Mouse (Mus musculus): Measurements from ENCODE around the gene Cphx3.
"Not testable (repeated sequence)": the region's sequence is repeated elsewhere in the genome, so short reads cannot be mapped to it uniquely, and the experiment has no call there.

DNA sequence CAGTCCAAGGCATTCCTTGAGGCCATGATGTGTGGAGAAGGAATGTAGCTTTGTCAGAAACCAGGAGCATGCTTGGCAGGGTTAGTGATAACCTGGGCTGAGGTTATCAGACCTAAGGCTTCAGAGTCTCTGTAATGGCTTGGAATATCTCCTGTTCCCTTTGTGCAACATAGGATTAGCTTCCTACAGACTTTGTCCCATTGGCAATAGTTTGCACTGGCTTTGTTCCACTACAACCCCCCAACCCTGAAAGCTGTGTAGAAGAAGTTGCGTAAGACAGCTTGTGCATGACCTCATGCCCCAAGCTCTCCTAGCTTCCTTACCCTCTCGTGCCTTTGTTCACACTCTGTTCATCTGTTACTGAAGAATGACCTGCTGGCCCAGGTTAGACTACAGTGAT lies 155.1 kb downstream of the Cphx3 start:
- TF ChIP-seq FLI1 (IDR thresholded peaks at IDR 0.05; ENCODE audit: low read length); GATA1 (IDR thresholded peaks at IDR 0.05; ENCODE audit: borderline replicate concordance, low read length): not testable (repeated sequence)
